Mouse (Mus musculus): ENCODE measurements at regions not wholly inside any gene's neighbourhood (a gene's known extent, or its start where the extent isn't known, plus 50 kb on each side); places are given as distances from the start of the nearest gene placed in this dataset.

- TF ChIP-seq EP300 (IDR thresholded peaks at IDR 0.05; ENCODE audit: low read depth) (no peak), CTCF (IDR thresholded peaks at IDR 0.05; ENCODE audit: low read depth) (no peak)
Measured at GRCm38 (mm10) chr14:15795698-15796097, 356.9 kb upstream of the Lrrc3b start.

All from liver, embryonic 14.5 days (tissue).